Mouse (Mus musculus) MEL (cell line): ENCODE results near the gene Lrch4. TPM values are rescaled to one million over a fixed set of nuclear protein-coding genes. Genes with fewer than 3 reads are reported as not detected.

ENCODE experiments used
- DNase-seq: peaks from one replicate; pipeline ENCODE4 v3.0.0; 2011; ENCODE audit warnings: low read depth, low spot score
- H3K27ac ChIP-seq: 2 replicates; pipeline ENCODE4 v1.5.1; 2012; ENCODE audit warnings: low read depth, mild to moderate bottlenecking, control low read depth, low read length, moderate library complexity; ENCODE audit not compliant: control insufficient read depth
- H3K27me3 ChIP-seq, 2 experiments: fragments of 150-350 bp in 1 of 2; sonication (generic) in 1 of 2; 2 replicates each; pipeline ENCODE4 v1.6.1; 2012; ENCODE audit warnings: low read length in 2 of 2, mild to moderate bottlenecking in 2 of 2, improper control_type of control experiment in 1 of 2, moderate library complexity in 1 of 2; ENCODE audit not compliant: insufficient read depth in 2 of 2, control insufficient read depth in 1 of 2
- H3K36me3 ChIP-seq, 2 experiments: 2 replicates each; pipeline ENCODE4 v1.6.1; 2012 to 2014; ENCODE audit warnings: low read length in 2 of 2, improper control_type of control experiment in 1 of 2, inconsistent platforms in 1 of 2, mild to moderate bottlenecking in 1 of 2; ENCODE audit not compliant: insufficient read depth in 2 of 2, control insufficient read depth in 1 of 2
- H3K4me1 ChIP-seq, 2 experiments: fragments of 150-350 bp in 1 of 2; sonication (generic) in 1 of 2; 2 replicates each; pipeline ENCODE4 v1.6.1; 2012; ENCODE audit warnings: low read length in 2 of 2, improper control_type of control experiment in 1 of 2, mild to moderate bottlenecking in 1 of 2; ENCODE audit not compliant: insufficient read depth in 2 of 2, control insufficient read depth in 1 of 2
- H3K4me3 ChIP-seq, 2 experiments: fragments of 150-350 bp in 1 of 2; sonication (generic) in 1 of 2; 2 replicates each; pipeline ENCODE4 v1.5.1; 2012; ENCODE audit warnings: low read depth in 2 of 2, low read length in 2 of 2, mild to moderate bottlenecking in 2 of 2, moderate library complexity in 2 of 2, control low read depth in 1 of 2, improper control_type of control experiment in 1 of 2; ENCODE audit not compliant: control insufficient read depth in 1 of 2, insufficient read depth in 1 of 2
- H3K79me2 ChIP-seq: 2 replicates; pipeline ENCODE4 v1.6.1; 2012; ENCODE audit warnings: mild to moderate bottlenecking, low read length, moderate library complexity; ENCODE audit not compliant: control insufficient read depth, poor library complexity, insufficient read depth
- H3K9ac ChIP-seq: 2 replicates; pipeline ENCODE4 v1.6.1; 2012; ENCODE audit warnings: low read depth, mild to moderate bottlenecking, control low read depth, low read length, moderate library complexity; ENCODE audit not compliant: control insufficient read depth, poor library complexity, severe bottlenecking
- H3K9me3 ChIP-seq: fragments of 150-350 bp; sonication (generic); replicated peaks from 2 replicates; pipeline ENCODE4 v1.6.1; 2012; ENCODE audit warnings: mild to moderate bottlenecking, low read length, improper control_type of control experiment, moderate library complexity; ENCODE audit not compliant: insufficient read depth
- BHLHE40 ChIP-seq: IDR thresholded peaks from 2 replicates; pipeline ENCODE4 v1.6.1; 2012; ENCODE audit warnings: low read depth, mild to moderate bottlenecking, inconsistent platforms, low read length, improper control_type of control experiment, borderline replicate concordance
- ELF1 ChIP-seq: IDR thresholded peaks from 2 replicates; pipeline ENCODE4 v1.6.1; 2014; ENCODE audit warnings: low read depth, mild to moderate bottlenecking, inconsistent platforms, low read length, improper control_type of control experiment, moderate library complexity
- ETS1 ChIP-seq: IDR thresholded peaks from 2 replicates; pipeline ENCODE4 v1.6.1; 2012; ENCODE audit warnings: low read depth, mild to moderate bottlenecking, inconsistent platforms, low read length, improper control_type of control experiment, moderate library complexity
- JUND ChIP-seq: IDR thresholded peaks from 2 replicates; pipeline ENCODE4 v1.6.1; 2011; ENCODE audit warnings: low read depth, mild to moderate bottlenecking, improper control_type of control experiment, low read length
- KAT2A ChIP-seq: conservative IDR thresholded peaks from 2 replicates; pipeline ENCODE4 v1.6.1; 2012; ENCODE audit warnings: low read depth, low read length, improper control_type of control experiment, inconsistent platforms
- MAZ ChIP-seq: IDR thresholded peaks from 2 replicates; pipeline ENCODE4 v1.6.1; 2012; ENCODE audit warnings: low read depth, mild to moderate bottlenecking, inconsistent platforms, low read length, improper control_type of control experiment
- MEF2A ChIP-seq: IDR thresholded peaks from 2 replicates; pipeline ENCODE4 v1.6.1; 2014; ENCODE audit warnings: low read depth, mild to moderate bottlenecking, inconsistent platforms, low read length, improper control_type of control experiment; ENCODE audit not compliant: poor library complexity, insufficient replicate concordance, severe bottlenecking; ENCODE audit errors: extremely low read depth
- MYB ChIP-seq: IDR thresholded peaks from 2 replicates; pipeline ENCODE4 v1.6.1; 2011; ENCODE audit warnings: mild to moderate bottlenecking, low read depth, low read length, improper control_type of control experiment
- MYC ChIP-seq: IDR thresholded peaks from 2 replicates; pipeline ENCODE4 v1.6.1; 2011; ENCODE audit warnings: low read depth, mild to moderate bottlenecking, low read length, improper control_type of control experiment, moderate library complexity
- POLR2A ChIP-seq, 2 experiments: IDR thresholded peaks; 2 replicates each; pipeline ENCODE4 v1.6.1; 2011 to 2012; ENCODE audit warnings: low read length in 2 of 2, mild to moderate bottlenecking in 2 of 2, control low read depth in 1 of 2, improper control_type of control experiment in 1 of 2, low read depth in 1 of 2, moderate library complexity in 1 of 2; ENCODE audit not compliant: control insufficient read depth in 1 of 2, insufficient read depth in 1 of 2, poor library complexity in 1 of 2
- POLR2AphosphoS2 ChIP-seq: IDR thresholded peaks from 2 replicates; pipeline ENCODE4 v1.6.1; 2011; ENCODE audit warnings: low read length, improper control_type of control experiment
- RAD21 ChIP-seq: IDR thresholded peaks from 2 replicates; pipeline ENCODE4 v1.6.1; 2011; ENCODE audit warnings: mild to moderate bottlenecking, low read depth, low read length, improper control_type of control experiment
- SMC3 ChIP-seq: IDR thresholded peaks from 2 replicates; pipeline ENCODE4 v1.6.1; 2011; ENCODE audit warnings: low read depth, low read length, improper control_type of control experiment
- TAL1 ChIP-seq: IDR thresholded peaks from 2 replicates; pipeline ENCODE4 v1.6.1; 2012; ENCODE audit warnings: mild to moderate bottlenecking, inconsistent platforms, low read length, moderate library complexity, mixed read lengths
- TBP ChIP-seq: IDR thresholded peaks from 2 replicates; pipeline ENCODE4 v1.8.0; 2011; ENCODE audit warnings: low read depth, low read length, improper control_type of control experiment
- UBTF ChIP-seq: IDR thresholded peaks from 2 replicates; pipeline ENCODE4 v1.6.1; 2012; ENCODE audit warnings: low read depth, mild to moderate bottlenecking, inconsistent platforms, low read length, improper control_type of control experiment, moderate library complexity, borderline replicate concordance; ENCODE audit not compliant: insufficient read depth
- USF1 ChIP-seq: IDR thresholded peaks from 2 replicates; pipeline ENCODE4 v1.6.1; 2014; ENCODE audit warnings: low read depth, mild to moderate bottlenecking, inconsistent platforms, low read length, improper control_type of control experiment, moderate library complexity
- USF2 ChIP-seq, 2 experiments: IDR thresholded peaks; 2 replicates each; pipeline ENCODE4 v1.6.1; 2011 to 2012; ENCODE audit warnings: improper control_type of control experiment in 2 of 2, low read length in 2 of 2, borderline replicate concordance in 1 of 2, inconsistent platforms in 1 of 2, low read depth in 1 of 2, mild to moderate bottlenecking in 1 of 2; ENCODE audit not compliant: insufficient read depth in 1 of 2
- ZNF384 ChIP-seq: IDR thresholded peaks from 2 replicates; pipeline ENCODE4 v1.6.1; 2012; ENCODE audit warnings: low read depth, mild to moderate bottlenecking, inconsistent platforms, low read length, improper control_type of control experiment
- polyA plus RNA-seq, 2 experiments: library from polyadenylated mRNA; stranded (reverse) in 1 of 2; unstranded in 1 of 2; fragments of >175 nt in 1 of 2; fragments of >200 nt in 1 of 2; gene quantifications; 2 replicates each; pipeline versions ENCODE4 v1.2.1 to v1.2.4; 2012; ENCODE audit warnings: low replicate concordance in 2 of 2, low read depth in 1 of 2; ENCODE audit not compliant: insufficient read length in 2 of 2, insufficient read depth in 1 of 2, missing spikeins in 1 of 2
- total RNA-seq: library from RNA; depleted of rRNA; stranded (reverse); fragments of 300-350 nt; gene quantifications from 2 replicates; pipeline ENCODE4 v1.2.3, GENCODE M21; 2012

Lrch4 gene
- total and polyA plus RNA-seq, 3 experiments: 9.1 to 239 (median 47.0) TPM

- Histone ChIP-seq H3K4me3 (no peak overlapping the region), H3K27me3 (no peaks in the 10 kb centered on the region), H3K79me2 (no peaks in the 10 kb centered on the region), H3K27ac (no peak overlapping the region), H3K9ac (no peak overlapping the region), H3K36me3 (no peaks in the 10 kb centered on the region; a peak in 1 of 4 replicates), H3K9me3 (no peaks in the 10 kb centered on the region), H3K4me1 (peaks cover 0 to under 1% of the 10 kb centered on the region in 2 experiments; a peak in 2 of 4 replicates)
- TF ChIP-seq TBP (no peak), BHLHE40 (no peak), MYB (no peak), JUND (no peak), USF2 (IDR thresholded peaks at IDR 0.05; ENCODE audit: borderline replicate concordance in 1 of 2, insufficient read depth in 1 of 2, low read depth in 1 of 2, low read length in 2 of 2) (no peak), ETS1 (no peak), MEF2A (no peak), ELF1 (no peak), USF1 (no peak), MAZ (no peak), ZNF384 (no peak), KAT2A (no peak), TAL1 (no peak)
- DNase-seq: no peak
Measured at GRCm38 (mm10) chr5:137610056-137610455, 18.9 kb upstream of the Lrch4 start.

- H3K9ac ChIP-seq: no peak overlapping the region
- no peaks in the 10 kb centered on the region for H3K4me1 ChIP-seq
- no peaks in the 10 kb centered on the region for H3K36me3 ChIP-seq
- TF ChIP-seq SMC3: no peak
- no peak for TF ChIP-seq POLR2AphosphoS2
- no peaks in the 10 kb centered on the region for H3K9me3 ChIP-seq
- no peak overlapping the region for H3K27ac ChIP-seq
- no peaks in the 10 kb centered on the region for H3K27me3 ChIP-seq
- no peak overlapping the region for H3K4me3 ChIP-seq
- DNase-seq: no peak
- H3K79me2 ChIP-seq: no peaks in the 10 kb centered on the region
Measured at GRCm38 (mm10) chr5:137610548-137611244, 18.2 kb upstream of the Lrch4 start.

GRCm38 (mm10) chr5:137611245-137611602, 17.7 kb upstream of the Lrch4 start:
- H3K27me3 ChIP-seq: no peaks in the 10 kb centered on the region
- H3K36me3 ChIP-seq: no peaks in the 10 kb centered on the region
- no peak overlapping the region for H3K9ac ChIP-seq
- no peaks in the 10 kb centered on the region for H3K79me2 ChIP-seq
- no peak overlapping the region for H3K27ac ChIP-seq
- no peaks in the 10 kb centered on the region for H3K4me1 ChIP-seq
- no peak overlapping the region for H3K4me3 ChIP-seq
- DNase-seq: no peak
- H3K9me3 ChIP-seq: no peaks in the 10 kb centered on the region
- no peak for TF ChIP-seq UBTF
- no peak for TF ChIP-seq RAD21
- no peak for TF ChIP-seq MYC
- no peak for TF ChIP-seq POLR2A (IDR thresholded peaks at IDR 0.05; ENCODE audit: control insufficient read depth in 1 of 2, insufficient read depth in 1 of 2, low read depth in 1 of 2, low read length in 2 of 2, poor library complexity in 1 of 2)
- no peak for TF ChIP-seq MEF2A
- TF ChIP-seq USF2 (IDR thresholded peaks at IDR 0.05; ENCODE audit: borderline replicate concordance in 1 of 2, insufficient read depth in 1 of 2, low read depth in 1 of 2, low read length in 2 of 2): no peak
- TF ChIP-seq ZNF384: no peak
